Mouse (Mus musculus): ENCODE data around the gene Syne2. TPM values are rescaled to one million over a fixed set of nuclear protein-coding genes. Genes with fewer than 3 reads are reported as not detected.
"Not testable (repeated sequence)": the region's sequence is repeated elsewhere in the genome, so short reads cannot be mapped to it uniquely, and the experiment has no call there.

The Syne2 gene
- 4.9 and 5.1 TPM in 2 replicates for polyA plus RNA-seq (2015; fragmentation: Nextera tagmentation; extraction: Ambion mirVana)

- Histone ChIP-seq H3K27me3 (peaks cover 77% of the 10 kb centered on the region), H3K9me3 (replicated peaks) (no peaks in the 10 kb centered on the region), H3K36me3 (no peaks in the 10 kb centered on the region), H3K27ac (no peak within 1 kb of the TSS), H3K4me3 (replicated peaks) (peak within 1 kb of the TSS; percentile 69), H3K9ac (peak within 1 kb of the TSS; percentile 68), H3K4me1 (replicated peaks) (peaks cover 21% of the 10 kb centered on the region), H3K4me2 (peak within 1 kb of the TSS; percentile 88)
- DNase-seq (peak; percentile 51), ATAC-seq (ENCODE audit: low read depth) (peak; percentile 88)
- under 1% methylated on average over 51 of the region's 54 CpGs for WGBS (ENCODE audit: insufficient replicate concordance)
Measured at GRCm38 (mm10) chr12:75817959-75818452, at the start of gene Syne2. TSS of gene Syne2 (plus strand) at chr12:75818134.

- DNase-seq (no peak), ATAC-seq (ENCODE audit: low read depth) (no peak)
- Histone ChIP-seq H3K4me2 (no peak overlapping the region), H3K4me1 (replicated peaks) (0 out of 2 replicates have a peak, but pooled peaks cover 11% of the 10 kb centered on the region), H3K27me3 (no peaks in the 10 kb centered on the region), H3K9me3 (replicated peaks) (no peaks in the 10 kb centered on the region), H3K27ac (no peak overlapping the region), H3K9ac (no peak overlapping the region), H3K4me3 (replicated peaks) (no peak overlapping the region), H3K36me3 (no peaks in the 10 kb centered on the region)
- WGBS (ENCODE audit: insufficient replicate concordance): 16% methylated on average over 3 of the region's 3 CpGs
Measured at GRCm38 (mm10) chr12:75771410-75771809, 46.5 kb upstream of the Syne2 start.

- no peak overlapping the region for H3K4me2 ChIP-seq
- peak; percentile 25 for DNase-seq
- 13% methylated on average over 3 of the region's 3 CpGs for WGBS (ENCODE audit: insufficient replicate concordance)
Measured at GRCm38 (mm10) chr12:75772424-75773034, 45.4 kb upstream of the Syne2 start.

GRCm38 (mm10) chr12:75781445-75781844 lies 36.5 kb upstream of the Syne2 start:
- H3K27me3 ChIP-seq: no peaks in the 10 kb centered on the region
- H3K36me3 ChIP-seq: no peaks in the 10 kb centered on the region
- H3K4me3 ChIP-seq (replicated peaks): no peak overlapping the region
- no peaks in the 10 kb centered on the region for H3K9me3 ChIP-seq (replicated peaks)
- DNase-seq (no peak), ATAC-seq (ENCODE audit: low read depth) (no peak)
- 0 out of 2 replicates have a peak, but pooled peaks cover 2% of the 10 kb centered on the region for H3K4me1 ChIP-seq (replicated peaks)
- no peak overlapping the region for H3K9ac ChIP-seq
- no peak overlapping the region for H3K27ac ChIP-seq
- H3K4me2 ChIP-seq: no peak overlapping the region

More at GRCm38 (mm10) chr12:75772424-75773034, 45.4 kb upstream of the Syne2 start:
- Histone ChIP-seq H3K9ac (no peak overlapping the region), H3K4me1 (replicated peaks) (0 out of 2 replicates have a peak, but pooled peaks cover 6% of the 10 kb centered on the region), H3K27ac (no peak overlapping the region), H3K9me3 (replicated peaks) (no peaks in the 10 kb centered on the region), H3K36me3 (no peaks in the 10 kb centered on the region), H3K4me3 (replicated peaks) (no peak overlapping the region), H3K27me3 (no peaks in the 10 kb centered on the region)
- no peak for ATAC-seq (ENCODE audit: low read depth)

DNA sequence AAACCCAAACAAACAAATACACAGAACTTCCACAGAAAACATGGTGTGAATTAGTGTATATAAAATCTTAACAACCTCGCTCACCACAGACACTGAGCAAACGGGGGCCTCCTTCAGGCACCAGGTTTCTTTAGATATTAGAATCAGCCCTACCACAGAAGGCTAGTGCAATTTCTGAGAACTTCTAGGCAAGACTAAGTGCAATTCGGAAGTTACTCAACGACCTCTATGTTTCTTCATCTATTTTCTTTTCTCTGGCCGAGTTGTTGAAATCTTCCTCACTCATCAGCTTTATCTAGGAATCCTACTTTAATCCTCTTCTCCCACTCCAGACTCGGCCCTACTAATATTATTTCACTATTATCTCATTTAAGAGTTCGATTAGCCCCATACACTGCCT lies 35.9 kb upstream of the Syne2 start:
- ATAC-seq (ENCODE audit: low read depth) (no peak), DNase-seq (no peak)
- WGBS (ENCODE audit: insufficient replicate concordance): 40% methylated on average over 7 of the region's 7 CpGs
- no peak overlapping the region for H3K9ac ChIP-seq
- H3K27ac ChIP-seq: no peak overlapping the region
- no peak overlapping the region for H3K4me2 ChIP-seq
- 0 out of 2 replicates have a peak, but pooled peaks cover 2% of the 10 kb centered on the region for H3K4me1 ChIP-seq (replicated peaks)
- H3K4me3 ChIP-seq (replicated peaks): no peak overlapping the region
- no peaks in the 10 kb centered on the region for H3K27me3 ChIP-seq
- H3K36me3 ChIP-seq: no peaks in the 10 kb centered on the region
- no peaks in the 10 kb centered on the region for H3K9me3 ChIP-seq (replicated peaks)

- 0 out of 2 replicates have a peak, but pooled peaks cover 2% of the 10 kb centered on the region for H3K4me1 ChIP-seq (replicated peaks)
Measured at GRCm38 (mm10) chr12:75784271-75784751, 33.6 kb upstream of the Syne2 start.

DNA sequence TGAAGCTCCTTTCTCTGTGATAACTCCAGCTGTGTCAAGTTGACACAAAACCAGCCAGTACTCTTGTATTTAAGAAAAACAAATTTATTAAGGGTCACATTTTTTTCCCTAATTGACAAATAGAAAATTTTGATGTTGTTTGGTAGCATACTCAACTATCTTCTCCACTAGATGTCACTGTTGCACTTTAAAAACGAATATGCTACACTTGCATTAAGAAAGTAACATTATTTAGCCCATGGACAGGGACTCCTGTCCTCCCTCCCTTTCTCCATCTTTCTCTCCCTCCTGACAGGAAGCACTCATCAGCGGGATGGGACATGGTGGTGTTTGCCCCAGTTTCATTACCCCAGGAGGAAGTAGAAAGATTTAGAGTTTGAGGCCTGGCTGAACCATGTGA lies 31.3 kb upstream of the Syne2 start:
- H3K4me1 ChIP-seq (replicated peaks): not testable (repeated sequence)
- WGBS (ENCODE audit: insufficient replicate concordance): 0% methylated on average over 2 of the region's 2 CpGs

More at GRCm38 (mm10) chr12:75784271-75784751, 33.6 kb upstream of the Syne2 start:
- ATAC-seq (ENCODE audit: low read depth): no peak
- no peaks in the 10 kb centered on the region for H3K27me3 ChIP-seq
- H3K36me3 ChIP-seq: no peaks in the 10 kb centered on the region
- no peak overlapping the region for H3K9ac ChIP-seq
- 79% methylated on average over 2 of the region's 2 CpGs for WGBS (ENCODE audit: insufficient replicate concordance)
- no peak for DNase-seq
- H3K4me3 ChIP-seq (replicated peaks): no peak overlapping the region
- no peak overlapping the region for H3K4me2 ChIP-seq
- no peaks in the 10 kb centered on the region for H3K9me3 ChIP-seq (replicated peaks)
- no peak overlapping the region for H3K27ac ChIP-seq

GRCm38 (mm10) chr12:75789451-75789850 lies 28.5 kb upstream of the Syne2 start:
- DNase-seq: no peak
- no peak overlapping the region for H3K4me3 ChIP-seq (replicated peaks)
- no peak overlapping the region for H3K4me2 ChIP-seq
- ATAC-seq (ENCODE audit: low read depth): no peak
- 57% methylated on average over 4 of the region's 4 CpGs for WGBS (ENCODE audit: insufficient replicate concordance)
- no peaks in the 10 kb centered on the region for H3K9me3 ChIP-seq (replicated peaks)
- H3K4me1 ChIP-seq (replicated peaks): no peaks in the 10 kb centered on the region
- no peaks in the 10 kb centered on the region for H3K27me3 ChIP-seq
- H3K36me3 ChIP-seq: no peaks in the 10 kb centered on the region
- no peak overlapping the region for H3K9ac ChIP-seq
- no peak overlapping the region for H3K27ac ChIP-seq

More for the DNA sequence above, 31.3 kb upstream of the Syne2 start:
- H3K27me3 ChIP-seq; H3K4me3 ChIP-seq (replicated peaks); ATAC-seq (ENCODE audit: low read depth); H3K27ac ChIP-seq; H3K9me3 ChIP-seq (replicated peaks); H3K4me2 ChIP-seq; H3K9ac ChIP-seq; DNase-seq; H3K36me3 ChIP-seq: not testable (repeated sequence)

DNA sequence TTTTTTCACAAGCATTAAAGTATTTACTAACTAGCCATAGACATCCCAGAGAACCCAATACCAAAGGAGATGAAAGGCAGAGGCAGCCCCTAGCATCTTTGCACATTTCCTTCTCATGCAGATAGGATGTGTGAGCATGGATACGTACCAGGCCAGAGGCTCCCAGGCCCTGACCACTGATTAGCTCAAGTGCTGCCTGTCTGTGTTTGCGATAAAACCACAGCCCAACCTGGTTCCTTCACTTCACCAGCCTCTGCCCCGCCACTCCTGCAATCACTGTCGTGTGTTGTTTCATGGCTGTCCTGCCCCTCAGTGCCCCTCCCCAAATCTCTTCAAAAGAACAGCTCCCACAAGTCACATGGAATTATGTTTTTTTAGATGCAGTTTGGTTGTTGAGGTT lies 23.4 kb upstream of the Syne2 start:
- ATAC-seq (ENCODE audit: low read depth) (no peak), DNase-seq (no peak)
- Histone ChIP-seq H3K4me1 (replicated peaks) (no peaks in the 10 kb centered on the region), H3K9me3 (replicated peaks) (no peaks in the 10 kb centered on the region), H3K27me3 (no peaks in the 10 kb centered on the region), H3K4me3 (replicated peaks) (no peak overlapping the region), H3K9ac (no peak overlapping the region), H3K36me3 (no peaks in the 10 kb centered on the region), H3K27ac (no peak overlapping the region), H3K4me2 (no peak overlapping the region)
- whole genome bisulfite sequencing (ENCODE audit: insufficient replicate concordance): 24% methylated on average over 4 of the region's 4 CpGs

GRCm38 (mm10) chr12:75796510-75796909 lies 21.4 kb upstream of the Syne2 start:
- Histone ChIP-seq H3K36me3 (no peaks in the 10 kb centered on the region), H3K27me3 (no peaks in the 10 kb centered on the region), H3K27ac (no peak overlapping the region), H3K9ac (no peak overlapping the region), H3K4me2 (no peak overlapping the region), H3K4me1 (replicated peaks) (no peaks in the 10 kb centered on the region), H3K4me3 (replicated peaks) (no peak overlapping the region), H3K9me3 (replicated peaks) (no peaks in the 10 kb centered on the region)
- 62% methylated on average over 2 of the region's 2 CpGs for WGBS (ENCODE audit: insufficient replicate concordance)
- ATAC-seq (ENCODE audit: low read depth) (no peak), DNase-seq (no peak)

GRCm38 (mm10) chr12:75806281-75806680 lies 11.7 kb upstream of the Syne2 start:
- ATAC-seq (ENCODE audit: low read depth): no peak
- 56% methylated on average over 4 of the region's 4 CpGs for WGBS (ENCODE audit: insufficient replicate concordance)
- Histone ChIP-seq H3K9me3 (replicated peaks) (no peaks in the 10 kb centered on the region), H3K36me3 (no peaks in the 10 kb centered on the region), H3K4me1 (replicated peaks) (no peaks in the 10 kb centered on the region), H3K9ac (no peak overlapping the region), H3K27me3 (no peaks in the 10 kb centered on the region), H3K4me2 (no peak overlapping the region), H3K4me3 (replicated peaks) (no peak overlapping the region), H3K27ac (no peak overlapping the region)
- DNase-seq: no peak

GRCm38 (mm10) chr12:75813766-75814165 lies 4.2 kb upstream of the Syne2 start:
- 86% methylated on average over 2 of the region's 2 CpGs for WGBS (ENCODE audit: insufficient replicate concordance)
- Histone ChIP-seq H3K9me3 (replicated peaks) (no peaks in the 10 kb centered on the region), H3K4me3 (replicated peaks) (no peak overlapping the region), H3K4me1 (replicated peaks) (peaks cover 17% of the 10 kb centered on the region), H3K9ac (no peak overlapping the region), H3K27ac (no peak overlapping the region), H3K4me2 (no peak overlapping the region), H3K36me3 (no peaks in the 10 kb centered on the region), H3K27me3 (peaks cover 41% of the 10 kb centered on the region)
- DNase-seq (no peak), ATAC-seq (ENCODE audit: low read depth) (no peak)
